Mouse (Mus musculus) heart, embryonic 16.5 days (tissue): ENCODE results near the gene Nek2. TPM values are rescaled to one million over a fixed set of nuclear protein-coding genes. Genes with fewer than 3 reads are reported as not detected.

Source experiments
- ATAC-seq: fragments of 200-750 bp; cut with Nextera tagmentation; replicated peaks from 2 replicates; pipeline ENCODE4 v1.8.0; 2017; ENCODE audit warnings: moderate number of reproducible peaks; ENCODE audit not compliant: insufficient read depth, low FRiP score; ENCODE audit errors: extremely low read depth
- H3K27ac ChIP-seq: fragments of 300-500 bp; sonication (generic); 2 replicates; pipeline ENCODE4 v1.5.1; 2014; ENCODE audit warnings: mild to moderate bottlenecking, low read length, control low read depth, moderate library complexity
- H3K27me3 ChIP-seq: fragments of 300-500 bp; sonication (generic); 2 replicates; pipeline ENCODE4 v1.6.1; 2014; ENCODE audit warnings: low read length, mixed read lengths; ENCODE audit not compliant: control insufficient read depth, insufficient read depth
- H3K36me3 ChIP-seq: fragments of 300-500 bp; sonication (generic); 2 replicates; pipeline ENCODE4 v1.6.1; 2014; ENCODE audit not compliant: control insufficient read depth, insufficient read depth
- H3K4me1 ChIP-seq: fragments of 300-500 bp; sonication (generic); 2 replicates; pipeline ENCODE4 v1.6.1; 2014; ENCODE audit warnings: low read length, mixed read lengths; ENCODE audit not compliant: control insufficient read depth, insufficient read depth
- H3K4me2 ChIP-seq: fragments of 300-500 bp; sonication (generic); 2 replicates; pipeline ENCODE4 v1.6.1; 2014; ENCODE audit warnings: low read depth, mild to moderate bottlenecking, control low read depth, low read length
- H3K4me3 ChIP-seq: fragments of 300-500 bp; sonication (generic); 2 replicates; pipeline ENCODE4 v1.5.1; 2014; ENCODE audit warnings: mild to moderate bottlenecking, control low read depth, low read length
- H3K9ac ChIP-seq: fragments of 300-500 bp; sonication (generic); 2 replicates; pipeline ENCODE4 v1.6.1; 2014; ENCODE audit warnings: low read length, control low read depth
- H3K9me3 ChIP-seq: fragments of 300-500 bp; sonication (generic); replicated peaks from 2 replicates; pipeline ENCODE4 v1.6.1; 2016; ENCODE audit warnings: low read length; ENCODE audit not compliant: control insufficient read depth
- WGBS: fragments of 180-500 bp; shearing (Covaris S2); extraction: QIAGEN DNeasy Blood & Tissue Kit; methylation state at CpG from one replicate; pipeline ENCODE4 v1.1.7; 2014; 5-methylcytosine and 5-hydroxymethylcytosine counted together
- polyA plus RNA-seq: library from polyadenylated mRNA; unstranded; fragments of >200 nt; fragmentation: Nextera tagmentation; extraction: Ambion mirVana; gene quantifications from 2 replicates; pipeline ENCODE4 v1.2.1, GENCODE M21; 2015

Gene Nek2
- polyA plus RNA-seq, 1 experiment from 2014 or later: 38.6 TPM

DNA sequence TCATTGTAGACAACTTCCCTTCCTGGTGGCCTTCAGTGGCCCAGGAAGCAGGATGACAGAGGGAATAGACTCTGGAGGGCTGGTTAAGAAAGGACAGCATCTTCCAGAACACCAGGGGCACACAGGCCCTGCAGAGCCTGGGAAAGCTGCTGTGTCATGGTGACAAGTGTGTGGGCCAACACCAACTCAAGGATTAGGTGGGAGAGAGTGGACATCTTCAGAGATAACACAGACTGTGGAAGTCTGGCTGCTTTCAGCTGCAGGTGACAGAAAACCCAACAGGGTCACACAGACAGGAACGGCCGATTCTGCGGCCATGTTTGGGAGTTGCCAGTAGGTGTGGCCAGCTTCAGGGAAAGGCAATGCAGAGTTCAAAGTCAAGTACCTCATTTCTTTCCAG, 59.0 kb downstream of the Nek2 start:
- Histone ChIP-seq H3K9ac (no peak overlapping the region), H3K27me3 (no peaks in the 10 kb centered on the region), H3K27ac (no peak overlapping the region), H3K4me2 (no peak overlapping the region), H3K4me3 (no peak overlapping the region), H3K36me3 (no peaks in the 10 kb centered on the region), H3K9me3 (no peaks in the 10 kb centered on the region), H3K4me1 (peaks cover 18% of the 10 kb centered on the region)
- 68% methylated on average over 3 of the region's 3 CpGs for WGBS
- ATAC-seq: no peak

GRCm38 (mm10) chr1:191880921-191881609, 59.8 kb downstream of the Nek2 start:
- Histone ChIP-seq H3K27me3 (no peaks in the 10 kb centered on the region), H3K9ac (no peak overlapping the region), H3K4me3 (no peak overlapping the region), H3K36me3 (no peaks in the 10 kb centered on the region), H3K4me1 (peaks cover 15% of the 10 kb centered on the region), H3K27ac (no peak overlapping the region), H3K9me3 (no peaks in the 10 kb centered on the region), H3K4me2 (no peak overlapping the region)
- 50% methylated on average over 8 of the region's 8 CpGs for WGBS
- no peak for ATAC-seq

DNA sequence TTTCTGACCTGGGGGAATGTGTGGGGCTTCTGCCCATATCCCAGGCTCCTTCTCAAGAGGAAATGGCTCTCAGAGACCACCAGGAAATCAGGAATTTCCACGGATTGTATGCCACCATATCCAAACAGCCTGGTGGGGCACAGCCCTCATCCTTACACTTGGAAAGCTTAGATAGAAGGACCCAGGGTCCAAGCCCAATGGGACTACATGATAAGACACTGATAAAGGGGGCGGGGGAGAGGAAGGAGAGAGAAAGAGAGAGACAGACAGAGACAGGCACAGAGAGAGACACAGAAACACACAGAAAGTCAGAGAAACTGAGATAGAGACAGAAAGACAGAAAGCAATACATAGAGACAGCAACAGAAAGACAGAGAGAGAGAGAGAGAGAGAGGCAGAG, 60.4 kb downstream of the Nek2 start:
- H3K4me2 ChIP-seq: no peak overlapping the region
- H3K9me3 ChIP-seq: no peaks in the 10 kb centered on the region
- no peak overlapping the region for H3K27ac ChIP-seq
- H3K27me3 ChIP-seq: no peaks in the 10 kb centered on the region
- H3K4me1 ChIP-seq: peaks cover 15% of the 10 kb centered on the region
- no peak for ATAC-seq
- WGBS: 29% methylated on average over 2 of the region's 2 CpGs
- H3K9ac ChIP-seq: no peak overlapping the region
- H3K36me3 ChIP-seq: no peaks in the 10 kb centered on the region
- no peak overlapping the region for H3K4me3 ChIP-seq

Other genes starting within 250 kb of the Nek2 start
- 23.9 and 26.9 TPM in 2 replicates for gene Dtl, start 245.9 kb upstream of the Nek2 start, polyA plus RNA-seq
- 34.1 and 35.4 TPM in 2 replicates for gene Ints7, start 245.8 kb upstream of the Nek2 start, polyA plus RNA-seq
- gene Lpgat1, start 103.6 kb upstream of the Nek2 start, polyA plus RNA-seq: 13.7 and 16.9 TPM in 2 replicates
- 1.1 and 1.7 TPM in 2 replicates for gene Slc30a1, start 85.3 kb downstream of the Nek2 start, polyA plus RNA-seq
- gene Rd3, start 155.9 kb downstream of the Nek2 start, polyA plus RNA-seq: 5.2 and 5.9 TPM in 2 replicates